Comparison of ENCODE assay signal across 18 mouse cellular contexts in the genomic region with DNA sequence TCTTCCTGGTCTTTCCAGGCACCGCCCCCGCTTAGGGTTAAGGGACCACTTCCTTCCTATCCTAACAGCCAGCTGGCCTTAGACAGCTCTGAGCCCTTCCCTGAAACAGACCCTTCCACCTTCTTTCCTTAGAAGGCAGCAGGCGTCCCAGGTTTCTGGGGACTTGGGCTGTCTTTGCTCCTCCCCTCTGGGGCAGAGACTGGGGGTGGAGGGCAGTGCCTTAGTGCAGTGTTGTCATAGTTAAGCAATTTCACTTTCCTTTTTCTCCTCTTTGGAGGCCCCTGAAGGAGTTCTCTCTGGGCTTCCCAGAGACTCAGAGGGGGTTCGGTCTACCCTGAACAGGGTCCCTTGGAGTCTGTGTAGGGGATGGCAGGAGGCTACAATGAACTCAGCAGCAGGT. TPM values are rescaled to one million over a fixed set of nuclear protein-coding genes. Genes with fewer than 3 reads are reported as not detected.
A peak's percentile ranks its signal among the peaks of the same experiment; 100 is the strongest.
DNase-seq lines count a peak whose midpoint lies in the region; ATAC-seq and TF ChIP-seq lines count a peak whose summit lies in the region.
"Not testable (repeated sequence)": the region's sequence is repeated elsewhere in the genome, so short reads cannot be mapped to it uniquely, and the experiment has no call there.
"Had no signal": no experiment of that assay in that cellular context is flagged by ENCODE, and none has a peak within 500 bp of the region (broad histone marks: within the 10 kb centered on the region; RNA-seq: fewer than 3 reads in every experiment).

No protein-coding gene starts in this region.

- TF ChIP-seq POLR2A in heart, adult 2 months (IDR thresholded peaks at IDR 0.05; ENCODE audit: insufficient read depth, low read depth, low read length), result not testable (repeated sequence)

- H3K4me2 ChIP-seq in liver, embryonic 12.5 days, result peak overlapping the region; percentile 54

- not testable (repeated sequence) for H3K9me3 ChIP-seq in liver, embryonic 12.5 days (replicated peaks)

- DNase-seq in adrenal gland, postnatal 14 days, result peak; percentile 20
- DNase-seq in heart, adult 2 months, result peak; percentile 61 to 68
- DNase-seq in lung, postnatal 25 days (ENCODE audit: low spot score), result peak; percentile 53
- peak; percentile 62 to 71 for DNase-seq in spleen, adult 18-20 months
- peak; percentile 61 for DNase-seq in thymus, postnatal 25 days

- ATAC-seq in CD4-positive, CD25-positive, alpha-beta regulatory T cell, adult 4 months, result peak; percentile 66
- ATAC-seq in inflammation-experienced regulatory T-cells, adult 6 months, result peak; percentile 48
- ATAC-seq in liver, embryonic 12.5 days, result not testable (repeated sequence)

- not testable (repeated sequence) for TF ChIP-seq EP300 in heart, adult 2 months (IDR thresholded peaks at IDR 0.05; ENCODE audit: insufficient read depth, low read depth, low read length)

- intact Hi-C loops in heart, adult 2 months (cut with DNase I), result not testable (repeated sequence)

- H3K9ac ChIP-seq in heart, adult 2 months (ENCODE audit: low read depth, low read length); liver, embryonic 12.5 days: not testable (repeated sequence)

- not testable (repeated sequence) for H3K79me2 ChIP-seq in heart, adult 2 months (replicated peaks; ENCODE audit: control insufficient read depth, insufficient read depth, low read length)

- TF ChIP-seq CTCF in heart, adult 2 months (IDR thresholded peaks at IDR 0.05), result not testable (repeated sequence)

- not testable (repeated sequence) for H3K4me1 ChIP-seq in heart, adult 2 months (ENCODE audit: control insufficient read depth, insufficient read depth, low read length); liver, embryonic 12.5 days

- WGBS in heart, adult 2 months, result 60% methylated on average over 4 of the region's 4 CpGs
- WGBS in liver, embryonic 12.5 days (ENCODE audit: insufficient replicate concordance), result 38% methylated on average over 4 of the region's 4 CpGs

- H3K36me3 ChIP-seq in heart, adult 2 months (ENCODE audit: control insufficient read depth, insufficient read depth, low read length); liver, embryonic 12.5 days: not testable (repeated sequence)

- not testable (repeated sequence) for H3K4me3 ChIP-seq in heart, adult 2 months
- H3K4me3 ChIP-seq in liver, embryonic 12.5 days, result peak overlapping the region; percentile 8; the same call in 1 of the 2 replicates

- peak overlapping the region; percentile 28; the same call in 1 of the 2 replicates for H3K27ac ChIP-seq in heart, adult 2 months
- H3K27ac ChIP-seq in liver, embryonic 12.5 days, result peak overlapping the region; percentile 31; the same call in 1 of the 2 replicates

- H3K27me3 ChIP-seq in heart, adult 2 months (ENCODE audit: control insufficient read depth, insufficient read depth, low read length); liver, embryonic 12.5 days (replicated peaks): not testable (repeated sequence)

RNA-seq across cellular contexts. Expression of a gene that starts 0.6 kb away (rescaled TPM):
- polyA plus RNA-seq in CD4-positive, CD25-positive, alpha-beta regulatory T cell, adult 4 months (2017; shearing (Covaris generic)), result 10 to 100 TPM; 71.9 to 80.9 TPM
- 3.1 and 7.9 TPM in 2 replicates for total RNA-seq in adrenal gland, postnatal 14 days (2021)
- 1 to 10 TPM; 2.7 to 3.1 TPM for total RNA-seq in heart, adult 2 months (2021)
- polyA plus RNA-seq in heart, adult 2 months (2012; rRNA removed), result 2.2 and 2.5 TPM in 2 replicates
- 10 to 100 TPM; 73.5 to 95.8 (median 85.9) TPM for polyA plus RNA-seq in inflammation-experienced regulatory T-cells, adult 6 months (2017; shearing (Covaris generic))
- polyA plus RNA-seq in liver, embryonic 12.5 days (2016; fragmentation: Nextera tagmentation; extraction: Ambion mirVana), result 3.0 and 3.2 TPM in 2 replicates

RNA-seq across cellular contexts. Expression of a gene that starts 2.2 kb away (rescaled TPM):
- polyA plus RNA-seq in CD4-positive, CD25-positive, alpha-beta regulatory T cell, adult 4 months (2017; shearing (Covaris generic)), result 100 to 1,000 TPM; 291 to 376 TPM
- 4.3 and 11.3 TPM in 2 replicates for total RNA-seq in adrenal gland, postnatal 14 days (2021)
- total RNA-seq in heart, adult 2 months (2021), result 1 to 10 TPM; 3.0 to 3.2 TPM
- polyA plus RNA-seq in heart, adult 2 months (2012; rRNA removed), result 7.3 and 11.6 TPM in 2 replicates
- 100 to 1,000 TPM; 202 to 382 (median 308) TPM for polyA plus RNA-seq in inflammation-experienced regulatory T-cells, adult 6 months (2017; shearing (Covaris generic))
- polyA plus RNA-seq in liver, embryonic 12.5 days (2016; fragmentation: Nextera tagmentation; extraction: Ambion mirVana), result 5.5 and 5.7 TPM in 2 replicates

RNA-seq across cellular contexts. Expression of a gene that starts 25.3 kb away (rescaled TPM):
- polyA plus RNA-seq in CD4-positive, CD25-positive, alpha-beta regulatory T cell, adult 4 months (2017; shearing (Covaris generic)), result not detected
- not detected in 2 replicates for total RNA-seq in adrenal gland, postnatal 14 days (2021)
- not detected for total RNA-seq in heart, adult 2 months (2021)
- polyA plus RNA-seq in heart, adult 2 months (2012; rRNA removed), result not detected in 2 replicates
- polyA plus RNA-seq in inflammation-experienced regulatory T-cells, adult 6 months (2017; shearing (Covaris generic)), result not detected
- not detected in 2 replicates for polyA plus RNA-seq in liver, embryonic 12.5 days (2016; fragmentation: Nextera tagmentation; extraction: Ambion mirVana)
- total RNA-seq: ES-E14; gastrocnemius, postnatal 36 days; layer of hippocampus, postnatal 14 days; left cerebral cortex, postnatal 4 days; megakaryocyte, adult 5-6 weeks; monocyte, adult 5-6 weeks had no signal
- polyA plus RNA-seq: cortical plate, adult 2 months; forebrain, embryonic 15.5 days; hindbrain, embryonic 12.5 days; kidney, embryonic 16.5 days had no signal

RNA-seq across cellular contexts. Expression of a gene that starts 49.0 kb away (rescaled TPM):
- 1,000 to 10,000 TPM; 1,029 to 1,102 TPM for polyA plus RNA-seq in CD4-positive, CD25-positive, alpha-beta regulatory T cell, adult 4 months (2017; shearing (Covaris generic))
- total RNA-seq in adrenal gland, postnatal 14 days (2021), result 13.2 and 35.0 TPM in 2 replicates
- total RNA-seq in heart, adult 2 months (2021), result 10 to 100 TPM; 16.9 to 21.6 TPM
- polyA plus RNA-seq in heart, adult 2 months (2012; rRNA removed), result 13.5 and 25.3 TPM in 2 replicates
- polyA plus RNA-seq in inflammation-experienced regulatory T-cells, adult 6 months (2017; shearing (Covaris generic)), result 100 to 1,000 TPM; 924 to 977 (median 951) TPM
- 1.6 and 2.4 TPM in 2 replicates for polyA plus RNA-seq in liver, embryonic 12.5 days (2016; fragmentation: Nextera tagmentation; extraction: Ambion mirVana)
- total RNA-seq: ES-E14 had no signal

Comparison
In these comparisons a context has a peak if more than half of its experiments do, and no peak if none do; other contexts are left out.
1. RNA of a gene that starts 0.6 kb away (polyA plus RNA-seq): 73.5 to 95.8 TPM in inflammation-experienced regulatory T-cells, adult 6 months and 71.9 to 80.9 TPM in CD4-positive, CD25-positive, alpha-beta regulatory T cell, adult 4 months; 3.0 to 3.2 TPM in liver, embryonic 12.5 days and 2.2 to 2.5 TPM in heart, adult 2 months; every median in the first group is over 10 times any median in the second.
2. RNA of a gene that starts 2.2 kb away (polyA plus RNA-seq): 291 to 376 TPM in CD4-positive, CD25-positive, alpha-beta regulatory T cell, adult 4 months and 202 to 382 TPM in inflammation-experienced regulatory T-cells, adult 6 months; 7.3 to 11.6 TPM in heart, adult 2 months and 5.5 to 5.7 TPM in liver, embryonic 12.5 days; every median in the first group is over 10 times any median in the second.
3. Peak in every context shown above with its lines, with median percentiles within 50 percentile points of each other: DNase-seq.